Mouse (Mus musculus) lung, postnatal 0 days (tissue): ENCODE data around the gene Tm7sf2.

Experiments used
- CTCF ChIP-seq: IDR thresholded peaks from 2 replicates; pipeline ENCODE4 v1.5.1; 2016; ENCODE audit warnings: antibody characterized with exemption, mild to moderate bottlenecking
- EP300 ChIP-seq: IDR thresholded peaks from 2 replicates; pipeline ENCODE4 v1.6.1; 2016; ENCODE audit warnings: antibody characterized with exemption, mild to moderate bottlenecking, control low read depth

DNA sequence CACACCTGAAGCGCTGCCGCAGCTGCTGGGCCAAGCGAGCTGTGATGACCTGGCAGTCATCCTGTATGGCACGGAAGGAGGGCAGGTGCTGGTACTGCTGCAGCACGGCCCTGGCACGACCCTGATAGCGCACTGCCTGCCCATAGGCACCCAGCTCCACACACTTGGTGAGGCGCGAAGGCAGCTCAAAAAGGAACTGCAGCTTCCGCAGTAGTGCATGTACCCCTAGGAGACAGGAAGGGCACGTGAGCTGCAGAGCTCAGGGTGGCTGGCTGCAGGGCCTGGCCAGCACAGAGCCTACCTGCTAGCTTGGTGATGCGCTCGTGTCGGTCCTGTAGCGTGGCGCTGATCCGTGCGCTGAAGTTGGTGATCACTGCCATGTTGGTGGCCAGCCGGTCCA is 3.1 kb upstream of the Tm7sf2 start:
- TF ChIP-seq CTCF, result no peak
- no peak for TF ChIP-seq EP300
